Mouse (Mus musculus) myocyte (in vitro differentiated cells): ENCODE data around the gene Opn4. TPM values are rescaled to one million over a fixed set of nuclear protein-coding genes. Genes with fewer than 3 reads are reported as not detected.

Experiments used
- H3K27me3 ChIP-seq: one replicate; pipeline ENCODE4 v1.6.1; 2011; ENCODE audit not compliant: control insufficient read depth, insufficient read depth, insufficient read length
- H3K36me3 ChIP-seq: one replicate; pipeline ENCODE4 v1.6.1; 2011; ENCODE audit not compliant: control insufficient read depth, insufficient read depth
- H3K4me2 ChIP-seq: one replicate; pipeline ENCODE4 v1.6.1; 2011; ENCODE audit warnings: low read depth, control low read depth
- H3K4me3 ChIP-seq: one replicate; pipeline ENCODE4 v1.5.1; 2011; ENCODE audit warnings: mild to moderate bottlenecking, control low read depth, moderate library complexity
- H3K79me2 ChIP-seq: one replicate; pipeline ENCODE4 v1.6.1; 2011; ENCODE audit not compliant: control insufficient read depth, insufficient read depth
- H3ac ChIP-seq: one replicate; pipeline ENCODE4 v1.6.1; 2011; ENCODE audit not compliant: control insufficient read depth, insufficient read length
- CEBPB ChIP-seq: IDR thresholded peaks from 2 replicates; pipeline ENCODE4 v1.6.1; 2011; ENCODE audit warnings: mild to moderate bottlenecking, moderate library complexity; ENCODE audit not compliant: poor library complexity, insufficient read depth, severe bottlenecking
- E2F4 ChIP-seq: IDR thresholded peaks from one replicate; pipeline ENCODE4 v1.6.1; 2011; ENCODE audit warnings: mild to moderate bottlenecking, control low read depth, moderate library complexity; ENCODE audit not compliant: insufficient read depth
- MAX ChIP-seq: IDR thresholded peaks from one replicate; pipeline ENCODE4 v1.6.1; 2011; ENCODE audit warnings: low read depth, mild to moderate bottlenecking, control low read depth
- MYOD1 ChIP-seq, 3 experiments: IDR thresholded peaks; one replicate each; pipeline ENCODE4 v1.6.1; 2011; ENCODE audit warnings: control low read depth in 2 of 3, low read depth in 2 of 3, mild to moderate bottlenecking in 2 of 3, moderate library complexity in 1 of 3; ENCODE audit not compliant: insufficient read length in 2 of 3, control insufficient read depth in 1 of 3
- MYOG ChIP-seq, 3 experiments: IDR thresholded peaks; one replicate each; pipeline ENCODE4 v1.6.1; 2011; ENCODE audit warnings: control low read depth in 2 of 3, low read depth in 2 of 3, mild to moderate bottlenecking in 2 of 3; ENCODE audit not compliant: insufficient read length in 2 of 3, control insufficient read depth in 1 of 3, insufficient read depth in 1 of 3
- POLR2A ChIP-seq: IDR thresholded peaks from one replicate; pipeline ENCODE4 v1.6.1; 2011; ENCODE audit warnings: low read depth, mild to moderate bottlenecking, control low read depth, moderate library complexity; ENCODE audit not compliant: insufficient read length
- POLR2AphosphoS2 ChIP-seq: IDR thresholded peaks from one replicate; pipeline ENCODE4 v1.6.1; 2011; ENCODE audit warnings: low read depth, control low read depth; ENCODE audit not compliant: insufficient read length
- REST ChIP-seq: IDR thresholded peaks from one replicate; pipeline ENCODE4 v1.6.1; 2011; ENCODE audit warnings: mild to moderate bottlenecking, control low read depth, moderate library complexity; ENCODE audit not compliant: insufficient read depth, insufficient read length
- SRF ChIP-seq: IDR thresholded peaks from one replicate; pipeline ENCODE4 v1.6.1; 2011; ENCODE audit warnings: low read depth; ENCODE audit not compliant: control insufficient read depth, insufficient read length
- TCF12 ChIP-seq: IDR thresholded peaks from one replicate; pipeline ENCODE4 v1.6.1; 2011; ENCODE audit warnings: mild to moderate bottlenecking, control low read depth; ENCODE audit not compliant: poor library complexity, insufficient read depth, severe bottlenecking
- TCF3 ChIP-seq: IDR thresholded peaks from one replicate; pipeline ENCODE4 v1.6.1; 2011; ENCODE audit warnings: low read depth, control low read depth; ENCODE audit not compliant: insufficient read length
- USF1 ChIP-seq: IDR thresholded peaks from one replicate; pipeline ENCODE4 v1.6.1; 2011; ENCODE audit warnings: low read depth, mild to moderate bottlenecking, control low read depth, moderate library complexity
- polyA plus RNA-seq: library from polyadenylated mRNA; unstranded; fragments of >200 nt; fragmentation: generic; extraction: Trizol; gene quantifications from one replicate; pipeline ENCODE4 v1.2.1, GENCODE M21; 2012; ENCODE audit warnings: missing spikeins

The Opn4 gene
- polyA plus RNA-seq, 1 experiment: 0.23 TPM

DNA sequence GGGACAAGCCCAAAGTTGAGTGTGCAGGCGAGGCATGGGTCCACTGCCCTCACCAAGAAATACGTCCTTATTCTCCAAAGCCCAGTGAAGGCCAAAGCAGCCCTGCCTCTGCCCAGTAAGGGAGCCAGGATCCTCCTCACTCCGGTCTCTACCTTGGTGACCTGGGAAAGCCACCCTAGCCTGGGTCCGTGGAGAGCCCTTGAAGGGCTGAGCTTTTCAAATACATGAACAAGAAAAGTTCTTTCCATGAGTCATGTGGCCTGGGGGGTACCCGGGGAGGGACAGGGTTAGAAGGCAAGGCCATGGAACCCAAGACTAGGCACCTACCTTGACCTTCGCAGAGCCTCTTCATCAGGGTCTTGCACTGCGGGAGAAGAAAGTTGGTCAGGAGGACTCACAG, 33.4 kb downstream of the Opn4 start:
- Histone ChIP-seq H3K79me2 (no peaks in the 10 kb centered on the region), H3K4me3 (no peak overlapping the region), H3ac (no peak overlapping the region), H3K4me2 (no peak overlapping the region), H3K36me3 (no peaks in the 10 kb centered on the region), H3K27me3 (no peaks in the 10 kb centered on the region)
- no peak for TF ChIP-seq MAX
- no peak for TF ChIP-seq CEBPB
- TF ChIP-seq MYOG (IDR thresholded peaks at IDR 0.05; ENCODE audit: control insufficient read depth in 1 of 3, insufficient read depth in 1 of 3, insufficient read length in 2 of 3, low read depth in 2 of 3): no peak
- no peak for TF ChIP-seq TCF3
- no peak for TF ChIP-seq SRF
- TF ChIP-seq TCF12: no peak
- TF ChIP-seq POLR2AphosphoS2: no peak

DNA sequence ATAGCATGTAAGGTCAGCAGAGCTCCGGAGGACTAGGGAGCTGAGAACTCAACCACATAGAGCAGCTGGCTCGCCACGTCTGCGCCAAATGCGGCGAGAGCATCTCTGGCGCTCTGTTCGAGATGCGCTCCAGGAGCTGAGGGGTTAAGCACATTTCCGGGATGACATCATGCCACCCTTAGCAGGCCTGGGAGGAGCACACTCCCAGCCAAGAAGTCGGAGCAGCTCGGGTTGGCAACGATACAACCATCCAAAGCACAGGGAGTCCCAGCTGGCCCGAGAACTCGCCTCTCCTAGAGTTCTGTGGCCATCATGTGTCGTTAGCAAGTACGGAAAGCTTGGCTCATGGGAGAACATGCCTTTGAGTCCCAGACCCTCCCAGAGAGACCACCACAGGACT, 34.2 kb downstream of the Opn4 start:
- TF ChIP-seq MYOD1 (IDR thresholded peaks at IDR 0.05; ENCODE audit: control insufficient read depth in 1 of 3, insufficient read length in 2 of 3, low read depth in 2 of 3) (peak in 1 of 3 experiments; percentile 5), POLR2A (peak; percentile 22), MYOG (IDR thresholded peaks at IDR 0.05; ENCODE audit: control insufficient read depth in 1 of 3, insufficient read depth in 1 of 3, insufficient read length in 2 of 3, low read depth in 2 of 3) (peak in 2 of 3 experiments; percentile 3 to 27), TCF12 (no peak), POLR2AphosphoS2 (peak; percentile 8)
- H3K79me2 ChIP-seq: no peaks in the 10 kb centered on the region
- H3K36me3 ChIP-seq: no peaks in the 10 kb centered on the region
- no peak overlapping the region for H3ac ChIP-seq
- H3K4me2 ChIP-seq: no peak overlapping the region
- no peak overlapping the region for H3K4me3 ChIP-seq
- no peaks in the 10 kb centered on the region for H3K27me3 ChIP-seq

DNA sequence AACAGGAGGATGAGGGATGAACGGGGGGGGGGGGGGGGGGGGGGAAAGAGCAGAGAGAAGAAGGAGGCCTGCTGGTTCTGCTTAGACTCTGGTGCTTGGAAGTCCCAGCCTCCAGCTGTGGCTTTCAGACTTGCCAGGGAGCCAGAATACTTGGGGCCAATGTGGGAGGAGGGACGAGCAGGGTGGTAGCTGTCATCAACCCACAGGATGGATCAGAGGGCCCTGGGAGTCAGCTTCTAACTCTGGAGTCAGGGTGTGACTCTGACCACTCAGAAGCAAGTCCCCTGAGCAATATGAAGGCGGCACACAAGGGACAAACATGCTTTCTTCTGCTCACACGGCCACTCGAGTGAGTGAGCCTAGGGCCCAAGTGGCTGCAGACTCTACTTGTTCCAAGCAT, 35.3 kb downstream of the Opn4 start:
- Histone ChIP-seq H3K27me3 (no peaks in the 10 kb centered on the region), H3K4me2 (peak overlapping the region; percentile 18), H3K79me2 (no peaks in the 10 kb centered on the region), H3K36me3 (no peaks in the 10 kb centered on the region), H3ac (no peak overlapping the region), H3K4me3 (no peak overlapping the region)
- TF ChIP-seq USF1 (no peak), REST (no peak), SRF (no peak), MYOG (IDR thresholded peaks at IDR 0.05; ENCODE audit: control insufficient read depth in 1 of 3, insufficient read depth in 1 of 3, insufficient read length in 2 of 3, low read depth in 2 of 3) (no peak), CEBPB (no peak), TCF3 (no peak), POLR2A (no peak), TCF12 (no peak), POLR2AphosphoS2 (no peak), E2F4 (no peak), MYOD1 (IDR thresholded peaks at IDR 0.05; ENCODE audit: control insufficient read depth in 1 of 3, insufficient read length in 2 of 3, low read depth in 2 of 3) (no peak), MAX (no peak)

DNA sequence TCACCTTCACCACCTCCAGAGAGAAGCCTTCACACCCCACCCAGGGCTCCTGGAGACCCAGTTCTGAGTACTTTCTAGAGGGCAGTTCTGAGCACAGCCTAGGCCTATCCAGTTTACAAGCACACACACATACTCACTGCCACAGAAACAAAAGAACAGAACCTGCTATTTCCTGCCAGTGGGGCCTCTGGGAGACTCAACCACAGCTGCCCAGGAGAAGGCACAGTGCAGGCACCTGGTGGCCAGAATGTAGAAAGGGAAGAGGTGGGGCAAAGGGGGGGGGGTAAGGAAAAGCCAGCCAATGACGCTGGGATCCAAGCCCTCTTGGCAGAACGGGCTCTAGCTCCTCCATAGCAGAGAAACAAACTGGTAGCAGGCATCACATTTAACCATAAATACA, 37.5 kb downstream of the Opn4 start:
- TF ChIP-seq CEBPB: no peak
- no peak for TF ChIP-seq REST
- TF ChIP-seq TCF12: no peak
- no peak for TF ChIP-seq MYOD1 (IDR thresholded peaks at IDR 0.05; ENCODE audit: control insufficient read depth in 1 of 3, insufficient read length in 2 of 3, low read depth in 2 of 3)
- no peak for TF ChIP-seq POLR2A
- TF ChIP-seq MAX: no peak
- no peak for TF ChIP-seq USF1
- no peak for TF ChIP-seq E2F4
- TF ChIP-seq TCF3: no peak
- no peak for TF ChIP-seq POLR2AphosphoS2
- TF ChIP-seq SRF: no peak
- TF ChIP-seq MYOG (IDR thresholded peaks at IDR 0.05; ENCODE audit: control insufficient read depth in 1 of 3, insufficient read depth in 1 of 3, insufficient read length in 2 of 3, low read depth in 2 of 3): no peak
- H3K79me2 ChIP-seq: no peaks in the 10 kb centered on the region
- no peak overlapping the region for H3ac ChIP-seq
- no peak overlapping the region for H3K4me2 ChIP-seq
- H3K36me3 ChIP-seq: peaks cover 12% of the 10 kb centered on the region
- H3K27me3 ChIP-seq: no peaks in the 10 kb centered on the region
- no peak overlapping the region for H3K4me3 ChIP-seq

DNA sequence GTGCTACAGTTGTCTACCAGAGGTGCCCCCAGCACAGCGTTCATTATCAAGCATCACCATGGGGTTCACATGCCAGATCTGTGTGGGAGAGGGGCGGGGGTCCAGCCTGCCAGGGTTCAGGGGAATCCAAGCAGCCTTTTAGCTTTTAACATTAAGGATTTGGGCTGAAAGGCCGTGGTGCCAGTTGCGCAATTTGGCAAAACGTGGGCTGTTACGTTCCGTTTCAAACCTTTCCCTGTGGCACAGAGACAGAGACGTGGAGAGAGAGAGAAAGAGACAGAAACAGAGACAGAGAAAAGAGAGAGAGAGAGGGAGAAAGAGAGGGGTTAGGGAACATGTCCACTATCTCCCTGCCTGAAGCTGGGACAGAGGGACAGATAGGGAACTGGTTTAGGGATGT, 38.3 kb downstream of the Opn4 start:
- H3K4me3 ChIP-seq: no peak overlapping the region
- H3K27me3 ChIP-seq: no peaks in the 10 kb centered on the region
- no peak overlapping the region for H3ac ChIP-seq
- TF ChIP-seq MYOG (IDR thresholded peaks at IDR 0.05; ENCODE audit: control insufficient read depth in 1 of 3, insufficient read depth in 1 of 3, insufficient read length in 2 of 3, low read depth in 2 of 3) (no peak), SRF (no peak), CEBPB (no peak), TCF3 (no peak), USF1 (no peak), MYOD1 (IDR thresholded peaks at IDR 0.05; ENCODE audit: control insufficient read depth in 1 of 3, insufficient read length in 2 of 3, low read depth in 2 of 3) (no peak)
- no peaks in the 10 kb centered on the region for H3K79me2 ChIP-seq
- H3K4me2 ChIP-seq: no peak overlapping the region
- peaks cover 14% of the 10 kb centered on the region for H3K36me3 ChIP-seq
